Mouse (Mus musculus) embryonic fibroblast, embryonic 13.5 days (primary cell): Measurements from ENCODE around the gene Khk.

Source experiments
- CTCF ChIP-seq: IDR thresholded peaks from 2 replicates; pipeline ENCODE4 v1.5.1; 2011; ENCODE audit warnings: mild to moderate bottlenecking, control low read depth, low read length, moderate library complexity, borderline replicate concordance; ENCODE audit not compliant: insufficient read depth
- POLR2A ChIP-seq: IDR thresholded peaks from 2 replicates; pipeline ENCODE4 v1.6.1; 2011; ENCODE audit warnings: low read depth, mild to moderate bottlenecking, control low read depth, low read length, moderate library complexity

GRCm38 (mm10) chr5:30944344-30944743, 23.1 kb downstream of the Khk start:
- TF ChIP-seq POLR2A (no peak), CTCF (no peak)
